Mouse (Mus musculus): Measurements from ENCODE around the gene Ntn5.
A peak's percentile ranks its signal among the peaks of the same experiment; 100 is the strongest.
"Not testable (repeated sequence)": the region's sequence is repeated elsewhere in the genome, so short reads cannot be mapped to it uniquely, and the experiment has no call there.

The Ntn5 gene

DNA sequence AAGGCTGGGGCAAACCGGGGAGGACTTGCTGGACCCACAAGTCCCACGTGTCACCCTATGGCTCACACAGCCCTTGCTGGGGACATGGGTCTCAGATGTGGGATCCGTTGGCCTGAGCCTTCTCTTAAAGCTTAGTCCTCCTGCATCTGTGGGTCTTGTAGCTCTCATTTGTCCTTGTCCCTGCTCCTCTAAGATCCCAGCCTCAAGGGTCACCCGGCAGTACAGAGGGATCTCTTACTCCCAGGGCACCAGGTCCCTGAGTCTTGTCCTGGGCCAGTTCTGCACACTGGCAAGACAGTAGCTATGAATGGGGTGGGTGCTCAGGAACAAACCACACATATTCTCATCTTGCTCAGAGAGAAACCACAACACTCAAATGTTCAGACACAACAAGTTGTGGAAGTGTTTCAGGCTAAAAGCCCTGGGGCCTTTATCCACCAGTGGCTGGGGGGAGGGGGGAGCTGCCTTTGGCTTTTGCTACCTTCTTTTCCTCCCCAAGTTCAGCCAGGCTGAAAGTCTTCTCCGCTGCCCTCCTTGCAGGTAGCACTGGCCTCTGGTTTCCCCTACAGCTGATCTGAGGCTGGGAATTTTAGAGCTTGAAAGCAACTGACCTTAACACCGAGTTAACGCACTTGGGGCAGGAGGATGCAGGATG is at the start of gene Ntn5:
Gene Ntn5, plus strand, starts transcription at position 627 of the 655 bp plus-strand sequence.
- DNase-seq (ENCODE audit: low spot score in 2 of 2): no peak

DNA sequence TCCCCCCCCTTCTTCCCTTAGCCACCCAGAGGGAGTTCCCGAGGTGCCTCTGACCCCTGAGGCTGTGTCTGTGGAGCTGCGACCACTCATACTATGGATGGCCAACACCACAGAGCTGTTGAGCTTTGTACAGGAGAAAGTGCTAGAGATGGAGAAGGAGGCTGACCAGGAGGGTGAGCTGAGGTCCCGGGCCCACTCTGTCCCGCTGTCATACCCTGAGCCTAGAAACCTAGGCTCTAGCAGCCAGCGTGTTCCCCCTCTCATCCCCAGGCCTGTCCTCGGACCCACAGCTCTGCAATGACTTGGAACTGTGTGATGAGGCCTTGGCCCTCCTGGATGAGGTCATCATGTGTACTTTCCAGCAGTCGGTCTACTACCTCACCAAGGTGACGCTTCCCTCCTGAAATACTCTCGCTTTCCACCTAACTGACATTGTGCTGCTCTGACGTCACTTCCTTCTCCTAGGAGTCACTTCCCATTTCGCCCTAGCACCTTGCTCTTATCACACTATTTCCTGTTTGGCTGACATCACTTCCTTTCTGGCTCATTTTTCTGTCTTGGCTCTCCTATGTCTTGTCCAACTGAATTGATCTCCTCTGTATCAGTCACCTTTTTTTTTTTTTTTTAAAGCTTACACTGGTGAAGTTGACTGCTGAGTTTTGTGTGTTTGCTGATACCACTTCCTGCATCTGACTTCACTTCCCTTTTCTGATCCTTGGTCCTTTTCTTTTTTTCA is 48.7 kb upstream of the Ntn5 start:
- peak in 1 of 2 experiments; percentile 60 for DNase-seq (ENCODE audit: low spot score in 2 of 2)

DNA sequence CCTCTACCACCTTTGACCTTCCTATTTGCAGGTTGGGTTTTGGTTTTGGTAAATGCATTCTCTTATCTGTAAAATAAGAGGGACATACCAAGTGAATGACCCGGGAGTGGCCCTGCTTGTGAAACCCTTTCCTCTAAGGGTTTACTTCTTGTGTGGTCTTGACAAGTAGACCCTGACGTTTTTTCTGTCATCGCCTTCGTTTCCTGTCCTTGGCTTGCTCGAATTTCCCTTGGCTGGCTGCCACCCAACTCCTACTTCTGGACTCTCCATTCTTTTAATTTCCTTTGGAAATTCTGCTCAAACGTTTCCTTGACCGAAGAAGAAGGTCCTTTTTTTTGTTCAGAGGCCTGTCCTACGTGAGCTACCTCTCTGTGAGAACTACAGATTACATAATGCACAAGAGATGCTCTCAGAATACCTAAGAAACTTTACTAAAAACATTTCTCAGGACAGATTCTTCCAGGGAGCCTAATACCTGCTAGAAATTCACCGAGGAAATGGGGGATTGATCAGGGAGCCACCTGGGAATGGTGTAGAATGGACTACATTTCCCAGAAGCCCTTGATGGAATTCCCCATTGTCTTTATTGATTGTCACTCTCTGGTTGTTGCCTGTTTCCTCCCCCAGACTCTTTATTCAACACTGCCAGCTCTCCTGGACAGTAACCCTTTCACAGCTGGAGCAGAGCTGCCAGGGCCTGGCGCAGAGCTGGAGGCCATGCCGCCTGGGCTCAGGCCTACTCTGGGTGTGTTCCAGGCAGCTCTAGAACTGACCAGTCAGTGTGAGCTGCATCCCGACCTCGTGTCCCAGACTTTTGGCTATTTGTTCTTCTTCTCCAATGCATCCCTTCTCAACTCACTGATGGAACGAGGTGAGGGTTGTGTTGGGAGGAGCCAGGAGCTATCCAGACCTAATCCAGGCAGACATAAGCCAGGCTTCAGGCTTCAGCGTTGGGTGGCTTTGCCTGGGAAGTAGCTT is 47.8 kb upstream of the Ntn5 start:
- DNase-seq (ENCODE audit: low spot score in 2 of 2): peak in 1 of 2 experiments; percentile 53

- DNase-seq (ENCODE audit: low spot score in 2 of 2): peak in 1 of 2 experiments; percentile 61
Observed at GRCm38 (mm10) chr7:45637710-45638109, 46.1 kb upstream of the Ntn5 start.

GRCm38 (mm10) chr7:45638623-45639401 is 45.0 kb upstream of the Ntn5 start:
- peak; percentile 37 to 62 for DNase-seq (ENCODE audit: low spot score in 2 of 2)

DNA sequence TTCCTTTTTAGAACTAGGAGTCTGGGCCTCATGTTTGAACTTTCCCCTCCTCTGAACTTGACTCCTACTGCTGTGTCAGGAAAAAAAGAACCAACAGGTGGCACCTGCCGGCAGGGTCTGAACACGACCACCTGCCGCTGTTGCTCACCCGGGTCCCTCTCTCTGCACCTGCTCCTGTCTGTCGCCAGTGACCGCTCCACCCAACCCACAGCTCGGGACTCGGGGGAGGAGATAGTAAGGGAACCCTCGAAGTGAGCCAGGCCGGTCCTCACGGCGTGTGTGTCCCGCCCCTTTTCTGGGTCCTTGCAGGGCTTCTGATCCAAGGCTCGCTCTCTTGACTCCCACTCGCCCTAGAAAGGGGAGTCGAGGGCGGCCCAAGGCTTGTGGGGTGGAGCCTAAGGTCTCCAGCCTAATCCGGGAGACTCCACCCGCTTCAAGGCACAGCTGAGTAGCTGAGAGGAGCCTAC is 44.2 kb upstream of the Ntn5 start, which contains the start of gene Mamstr:
Gene Mamstr, plus strand, starts transcription at position 417 of the 467 bp plus-strand sequence.
- DNase-seq (ENCODE audit: low spot score in 2 of 2): no peak

GRCm38 (mm10) chr7:45640191-45640957 is 43.4 kb upstream of the Ntn5 start:
- no peak for DNase-seq (ENCODE audit: low spot score in 2 of 2)

GRCm38 (mm10) chr7:45641391-45642040 is 42.3 kb upstream of the Ntn5 start:
- no peak for DNase-seq (ENCODE audit: low spot score in 2 of 2)

- no peak for DNase-seq (ENCODE audit: low spot score in 2 of 2)
Observed at GRCm38 (mm10) chr7:45642083-45642482, 41.7 kb upstream of the Ntn5 start.

DNA sequence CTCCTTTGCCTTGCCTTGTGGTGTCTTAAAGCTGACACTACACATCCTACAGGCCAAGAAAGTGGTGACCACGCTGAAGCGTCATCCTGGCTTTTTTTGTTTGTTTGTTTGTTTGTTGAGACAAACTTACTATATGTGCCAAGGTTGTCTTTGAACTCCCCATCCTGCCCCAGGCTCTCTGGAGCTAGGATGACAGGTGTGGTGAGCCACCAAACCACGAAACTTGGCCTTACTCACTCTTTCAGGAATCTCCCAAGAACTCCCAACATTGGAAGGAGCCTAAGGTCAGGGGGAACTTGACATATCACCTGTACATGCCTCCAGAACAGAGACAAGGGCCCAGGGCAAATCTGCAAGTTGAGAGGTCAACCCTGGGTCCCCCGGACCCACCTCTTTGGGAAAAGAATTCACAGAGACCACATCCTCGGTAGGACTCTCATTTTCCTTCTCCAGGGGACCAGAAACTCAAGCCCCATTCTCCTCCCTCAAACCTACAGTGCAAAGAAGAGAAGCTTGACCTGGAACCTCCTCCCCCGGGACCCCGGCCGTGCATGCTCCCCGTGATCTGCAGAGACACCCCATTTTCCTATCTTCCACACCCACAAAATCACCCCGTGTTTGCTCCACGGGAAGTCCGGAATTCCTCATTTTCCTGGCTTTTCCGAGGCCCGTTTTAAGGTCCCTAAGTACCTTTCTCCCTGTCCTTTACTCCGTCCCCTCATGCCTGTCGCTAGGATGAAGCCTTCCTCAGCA is 41.1 kb upstream of the Ntn5 start:
- DNase-seq (ENCODE audit: low spot score in 2 of 2): no peak

- peak; percentile 78 to 86 for DNase-seq (ENCODE audit: low spot score in 2 of 2)
Observed at GRCm38 (mm10) chr7:45643441-45644178, 40.2 kb upstream of the Ntn5 start.

- DNase-seq (ENCODE audit: low spot score in 2 of 2): no peak
Observed at GRCm38 (mm10) chr7:45644183-45644582, 39.6 kb upstream of the Ntn5 start.

- DNase-seq (ENCODE audit: low spot score in 2 of 2): no peak
Observed at GRCm38 (mm10) chr7:45644872-45645590, 38.8 kb upstream of the Ntn5 start.

DNA sequence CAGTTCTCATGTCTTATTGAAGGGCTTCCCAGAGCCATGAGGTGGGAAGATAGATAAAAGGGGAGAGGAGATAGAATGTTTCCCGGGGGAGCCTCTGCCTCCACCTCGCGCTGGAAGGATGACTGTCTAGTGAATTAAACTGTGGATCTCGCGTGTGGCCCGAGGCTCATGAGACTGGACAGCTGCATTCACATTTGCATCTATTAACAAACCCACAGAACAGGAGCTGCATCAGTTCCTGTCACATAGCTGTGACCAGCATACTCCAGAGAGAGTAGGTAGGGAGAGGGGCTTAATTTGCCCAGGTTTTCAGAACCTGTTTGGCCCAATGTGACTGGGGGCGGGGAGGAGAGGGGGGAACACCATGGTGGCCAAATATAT is 38.2 kb upstream of the Ntn5 start:
- DNase-seq (ENCODE audit: low spot score in 2 of 2): no peak

DNA sequence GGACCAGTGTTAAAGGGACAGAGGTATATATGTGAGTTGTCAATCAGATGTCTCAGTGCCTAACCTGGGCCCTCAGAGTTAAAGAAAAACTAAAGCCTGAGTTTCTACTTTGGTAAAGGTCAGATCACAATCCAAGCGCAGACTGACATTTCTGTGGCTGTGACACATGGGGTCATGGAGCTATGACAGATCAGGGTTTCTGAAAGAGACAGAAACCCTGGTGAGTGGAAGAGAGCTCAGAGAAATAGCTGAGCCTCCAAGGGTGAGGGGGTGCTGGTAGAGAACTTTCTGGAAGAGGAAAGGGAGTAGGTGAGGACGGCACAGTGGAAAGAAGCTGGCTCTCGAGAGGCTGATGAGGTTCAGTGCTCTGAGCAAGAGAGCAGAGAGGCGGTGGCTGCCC is 37.2 kb upstream of the Ntn5 start:
- DNase-seq (ENCODE audit: low spot score in 2 of 2): no peak

- DNase-seq (ENCODE audit: low spot score in 2 of 2): no peak
Observed at GRCm38 (mm10) chr7:45649351-45649750, 34.5 kb upstream of the Ntn5 start.

DNA sequence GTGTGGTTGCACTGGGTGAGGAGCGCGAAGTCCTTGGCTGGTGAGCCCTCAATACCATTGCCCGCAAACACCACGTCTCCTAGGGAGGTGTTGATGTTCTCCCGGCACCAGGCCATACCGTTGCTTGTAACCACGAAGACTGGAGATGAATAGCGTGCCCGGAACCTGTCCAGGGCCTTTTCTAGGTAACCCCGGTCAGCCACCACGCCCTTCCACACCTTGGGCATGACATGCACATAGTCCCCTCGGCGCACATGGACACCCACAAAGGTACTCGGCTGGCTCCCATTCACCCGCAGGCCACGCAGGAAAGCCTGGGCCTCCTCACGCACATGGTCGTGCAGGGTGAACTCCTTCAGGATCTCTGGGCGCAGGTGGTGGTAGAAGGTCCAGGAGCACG is 33.3 kb upstream of the Ntn5 start:
- not testable (repeated sequence) for DNase-seq (ENCODE audit: low spot score in 2 of 2)

Measured in spleen, postnatal 4 days (tissue).